Mouse (Mus musculus) myocyte (in vitro differentiated cells): ENCODE measurements around the gene Hist1h2ab. TPM values are rescaled to one million over a fixed set of nuclear protein-coding genes. Genes with fewer than 3 reads are reported as not detected.

Experiments
- H3K27me3 ChIP-seq: one replicate; pipeline ENCODE4 v1.6.1; 2011; ENCODE audit not compliant: control insufficient read depth, insufficient read depth, insufficient read length
- H3K36me3 ChIP-seq: one replicate; pipeline ENCODE4 v1.6.1; 2011; ENCODE audit not compliant: control insufficient read depth, insufficient read depth
- H3K4me2 ChIP-seq: one replicate; pipeline ENCODE4 v1.6.1; 2011; ENCODE audit warnings: low read depth, control low read depth
- H3K4me3 ChIP-seq: one replicate; pipeline ENCODE4 v1.5.1; 2011; ENCODE audit warnings: mild to moderate bottlenecking, control low read depth, moderate library complexity
- H3K79me2 ChIP-seq: one replicate; pipeline ENCODE4 v1.6.1; 2011; ENCODE audit not compliant: control insufficient read depth, insufficient read depth
- H3ac ChIP-seq: one replicate; pipeline ENCODE4 v1.6.1; 2011; ENCODE audit not compliant: control insufficient read depth, insufficient read length
- CEBPB ChIP-seq: IDR thresholded peaks from 2 replicates; pipeline ENCODE4 v1.6.1; 2011; ENCODE audit warnings: mild to moderate bottlenecking, moderate library complexity; ENCODE audit not compliant: poor library complexity, insufficient read depth, severe bottlenecking
- E2F4 ChIP-seq: IDR thresholded peaks from one replicate; pipeline ENCODE4 v1.6.1; 2011; ENCODE audit warnings: mild to moderate bottlenecking, control low read depth, moderate library complexity; ENCODE audit not compliant: insufficient read depth
- MAX ChIP-seq: IDR thresholded peaks from one replicate; pipeline ENCODE4 v1.6.1; 2011; ENCODE audit warnings: low read depth, mild to moderate bottlenecking, control low read depth
- MYOD1 ChIP-seq, 3 experiments: IDR thresholded peaks; one replicate each; pipeline ENCODE4 v1.6.1; 2011; ENCODE audit warnings: control low read depth in 2 of 3, low read depth in 2 of 3, mild to moderate bottlenecking in 2 of 3, moderate library complexity in 1 of 3; ENCODE audit not compliant: insufficient read length in 2 of 3, control insufficient read depth in 1 of 3
- MYOG ChIP-seq, 3 experiments: IDR thresholded peaks; one replicate each; pipeline ENCODE4 v1.6.1; 2011; ENCODE audit warnings: control low read depth in 2 of 3, low read depth in 2 of 3, mild to moderate bottlenecking in 2 of 3; ENCODE audit not compliant: insufficient read length in 2 of 3, control insufficient read depth in 1 of 3, insufficient read depth in 1 of 3
- POLR2A ChIP-seq: IDR thresholded peaks from one replicate; pipeline ENCODE4 v1.6.1; 2011; ENCODE audit warnings: low read depth, mild to moderate bottlenecking, control low read depth, moderate library complexity; ENCODE audit not compliant: insufficient read length
- POLR2AphosphoS2 ChIP-seq: IDR thresholded peaks from one replicate; pipeline ENCODE4 v1.6.1; 2011; ENCODE audit warnings: low read depth, control low read depth; ENCODE audit not compliant: insufficient read length
- REST ChIP-seq: IDR thresholded peaks from one replicate; pipeline ENCODE4 v1.6.1; 2011; ENCODE audit warnings: mild to moderate bottlenecking, control low read depth, moderate library complexity; ENCODE audit not compliant: insufficient read depth, insufficient read length
- SRF ChIP-seq: IDR thresholded peaks from one replicate; pipeline ENCODE4 v1.6.1; 2011; ENCODE audit warnings: low read depth; ENCODE audit not compliant: control insufficient read depth, insufficient read length
- TCF12 ChIP-seq: IDR thresholded peaks from one replicate; pipeline ENCODE4 v1.6.1; 2011; ENCODE audit warnings: mild to moderate bottlenecking, control low read depth; ENCODE audit not compliant: poor library complexity, insufficient read depth, severe bottlenecking
- TCF3 ChIP-seq: IDR thresholded peaks from one replicate; pipeline ENCODE4 v1.6.1; 2011; ENCODE audit warnings: low read depth, control low read depth; ENCODE audit not compliant: insufficient read length
- USF1 ChIP-seq: IDR thresholded peaks from one replicate; pipeline ENCODE4 v1.6.1; 2011; ENCODE audit warnings: low read depth, mild to moderate bottlenecking, control low read depth, moderate library complexity
- polyA plus RNA-seq: library from polyadenylated mRNA; unstranded; fragments of >200 nt; fragmentation: generic; extraction: Trizol; gene quantifications from one replicate; pipeline ENCODE4 v1.2.1, GENCODE M21; 2012; ENCODE audit warnings: missing spikeins

Hist1h2ab gene
- polyA plus RNA-seq, 1 experiment: 2.1 TPM

- H3K79me2 ChIP-seq: no peaks in the 10 kb centered on the region
- TF ChIP-seq POLR2AphosphoS2 (no peak), E2F4 (no peak), USF1 (no peak), TCF3 (no peak), SRF (no peak), MYOD1 (IDR thresholded peaks at IDR 0.05; ENCODE audit: control insufficient read depth in 1 of 3, insufficient read length in 2 of 3, low read depth in 2 of 3) (no peak), TCF12 (no peak), MAX (no peak)
- no peaks in the 10 kb centered on the region for H3K27me3 ChIP-seq
- H3ac ChIP-seq: no peak overlapping the region
- H3K4me2 ChIP-seq: peak overlapping the region; percentile 85
- H3K36me3 ChIP-seq: no peaks in the 10 kb centered on the region
- H3K4me3 ChIP-seq: peak overlapping the region; percentile 47
Measured at GRCm38 (mm10) chr13:23740256-23740840, 10.6 kb upstream of the Hist1h2ab start.

GRCm38 (mm10) chr13:23740910-23741309, 10.0 kb upstream of the Hist1h2ab start:
- peak overlapping the region; percentile 47 for H3K4me3 ChIP-seq
- no peaks in the 10 kb centered on the region for H3K36me3 ChIP-seq
- no peak overlapping the region for H3ac ChIP-seq
- no peaks in the 10 kb centered on the region for H3K79me2 ChIP-seq
- H3K4me2 ChIP-seq: peak overlapping the region; percentile 55
- H3K27me3 ChIP-seq: no peaks in the 10 kb centered on the region
- TF ChIP-seq TCF12 (no peak), SRF (no peak), E2F4 (no peak), MAX (no peak), USF1 (no peak), REST (no peak), MYOD1 (IDR thresholded peaks at IDR 0.05; ENCODE audit: control insufficient read depth in 1 of 3, insufficient read length in 2 of 3, low read depth in 2 of 3) (no peak), POLR2AphosphoS2 (no peak), MYOG (IDR thresholded peaks at IDR 0.05; ENCODE audit: control insufficient read depth in 1 of 3, insufficient read depth in 1 of 3, insufficient read length in 2 of 3, low read depth in 2 of 3) (no peak), POLR2A (no peak), CEBPB (no peak), TCF3 (no peak)

DNA sequence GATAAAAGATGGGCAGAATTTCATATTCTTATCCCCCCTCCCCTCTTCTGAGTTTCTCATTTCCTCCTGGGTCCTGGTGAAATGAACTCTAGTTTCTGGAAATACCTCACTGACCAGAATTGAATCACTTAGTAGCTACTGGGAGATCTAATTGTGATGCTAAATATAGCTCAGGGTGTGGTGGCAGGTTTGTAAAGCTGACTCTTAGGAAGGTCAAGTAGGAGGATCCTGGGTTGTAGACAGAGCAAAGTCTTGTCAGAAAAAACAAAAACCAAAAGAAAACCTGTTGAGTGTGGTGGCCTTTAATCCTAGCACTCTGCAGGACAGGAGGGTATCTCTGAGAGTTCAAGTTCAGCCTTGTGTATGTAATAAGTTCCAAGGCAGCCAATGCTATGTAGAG, 8.9 kb upstream of the Hist1h2ab start:
- Histone ChIP-seq H3ac (no peak overlapping the region), H3K4me2 (peak overlapping the region; percentile 44), H3K27me3 (no peaks in the 10 kb centered on the region), H3K79me2 (no peaks in the 10 kb centered on the region), H3K36me3 (no peaks in the 10 kb centered on the region), H3K4me3 (no peak overlapping the region)
- no peak for TF ChIP-seq E2F4
- no peak for TF ChIP-seq MAX

DNA sequence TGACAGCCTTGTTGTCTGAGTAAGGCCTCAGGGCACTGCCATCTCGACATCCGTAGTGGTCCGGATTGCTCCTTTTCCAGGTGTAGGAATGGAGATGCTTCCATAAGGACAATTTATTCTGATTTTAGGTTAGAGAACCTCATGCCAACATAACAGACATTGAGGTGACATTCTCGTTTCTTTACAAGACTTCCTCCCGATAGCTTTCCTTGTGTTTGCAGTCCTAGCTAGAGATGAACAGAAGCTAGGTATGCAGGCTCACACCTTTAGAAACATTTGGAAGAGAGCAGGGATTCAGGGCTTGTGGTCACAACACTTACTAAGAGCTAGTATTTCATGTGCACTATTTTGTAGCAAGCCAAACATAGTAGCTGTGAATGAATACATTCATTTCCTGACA, 7.7 kb upstream of the Hist1h2ab start:
- TF ChIP-seq MAX (no peak), USF1 (no peak), MYOG (IDR thresholded peaks at IDR 0.05; ENCODE audit: control insufficient read depth in 1 of 3, insufficient read depth in 1 of 3, insufficient read length in 2 of 3, low read depth in 2 of 3) (no peak), POLR2A (no peak), MYOD1 (IDR thresholded peaks at IDR 0.05; ENCODE audit: control insufficient read depth in 1 of 3, insufficient read length in 2 of 3, low read depth in 2 of 3) (no peak), REST (no peak), TCF3 (no peak), POLR2AphosphoS2 (no peak), SRF (no peak), E2F4 (no peak), TCF12 (no peak), CEBPB (no peak)
- Histone ChIP-seq H3ac (no peak overlapping the region), H3K4me2 (no peak overlapping the region), H3K36me3 (no peaks in the 10 kb centered on the region), H3K79me2 (no peaks in the 10 kb centered on the region), H3K27me3 (no peaks in the 10 kb centered on the region), H3K4me3 (no peak overlapping the region)

- Histone ChIP-seq H3K4me3 (peak overlapping the region; percentile 19), H3K4me2 (peak overlapping the region; percentile 94), H3K36me3 (no peaks in the 10 kb centered on the region), H3K27me3 (no peaks in the 10 kb centered on the region), H3ac (no peak overlapping the region), H3K79me2 (no peaks in the 10 kb centered on the region)
- TF ChIP-seq E2F4 (no peak), CEBPB (no peak), REST (no peak), MYOD1 (IDR thresholded peaks at IDR 0.05; ENCODE audit: control insufficient read depth in 1 of 3, insufficient read length in 2 of 3, low read depth in 2 of 3) (no peak), SRF (no peak), MAX (no peak), POLR2AphosphoS2 (peak; percentile 10)
Measured at GRCm38 (mm10) chr13:23743963-23744362, 7.0 kb upstream of the Hist1h2ab start.
